Mouse (Mus musculus): ENCODE results near the gene Zfp143.

- TF ChIP-seq CTCF (IDR thresholded peaks at IDR 0.05; ENCODE audit: low read depth, low read length): no peak
- no peak for TF ChIP-seq POLR2A (IDR thresholded peaks at IDR 0.05; ENCODE audit: extremely low read depth, insufficient read depth, low read length)
Measured at GRCm38 (mm10) chr7:110014272-110014671, 46.7 kb upstream of the Zfp143 start.
